Mouse (Mus musculus): ENCODE results near the gene Ptrhd1.

- no peak for TF ChIP-seq POLR2A (IDR thresholded peaks at IDR 0.05; ENCODE audit: control insufficient read depth in 1 of 2, insufficient read depth in 1 of 2, low read depth in 1 of 2, low read length in 2 of 2, poor library complexity in 1 of 2)
- TF ChIP-seq TCF12 (IDR thresholded peaks at IDR 0.05; ENCODE audit: low read depth, low read length) = no peak
- TF ChIP-seq CTCF (IDR thresholded peaks at IDR 0.05 in 2 of 3, conservative IDR thresholded peaks at IDR 0.05 in 1 of 3; ENCODE audit: control insufficient read depth in 1 of 3, insufficient read depth in 1 of 3, low read depth in 2 of 3, low read length in 3 of 3, poor library complexity in 1 of 3, severe bottlenecking in 1 of 3) = peak; percentile 72 to 78 (median 75)
- no peak for TF ChIP-seq EP300 (IDR thresholded peaks at IDR 0.05; ENCODE audit: low read depth in 1 of 2, low read length in 2 of 2)
- TF ChIP-seq MYC (IDR thresholded peaks at IDR 0.05; ENCODE audit: low read depth, low read length) = no peak
Observed at GRCm38 (mm10) chr12:4189060-4189447, 44.8 kb upstream of the Ptrhd1 start.
